Mouse (Mus musculus) heart, adult 18-20 months (tissue): ENCODE data around the gene Alkbh2. TPM values are rescaled to one million over a fixed set of nuclear protein-coding genes. Genes with fewer than 3 reads are reported as not detected.

ENCODE experiments used
- DNase-seq, 2 experiments: peaks; one replicate each; pipeline ENCODE4 v3.0.0; 2021 to 2022; ENCODE audit warnings: mixed read lengths in 1 of 2
- total RNA-seq, 2 experiments: library from RNA; stranded (reverse); gene quantifications; 2 replicates each; pipeline ENCODE4 v1.2.3; 2021

Alkbh2 gene
- total RNA-seq, 2 experiments from 2014 or later, result 1.3 to 1.5 TPM

DNA sequence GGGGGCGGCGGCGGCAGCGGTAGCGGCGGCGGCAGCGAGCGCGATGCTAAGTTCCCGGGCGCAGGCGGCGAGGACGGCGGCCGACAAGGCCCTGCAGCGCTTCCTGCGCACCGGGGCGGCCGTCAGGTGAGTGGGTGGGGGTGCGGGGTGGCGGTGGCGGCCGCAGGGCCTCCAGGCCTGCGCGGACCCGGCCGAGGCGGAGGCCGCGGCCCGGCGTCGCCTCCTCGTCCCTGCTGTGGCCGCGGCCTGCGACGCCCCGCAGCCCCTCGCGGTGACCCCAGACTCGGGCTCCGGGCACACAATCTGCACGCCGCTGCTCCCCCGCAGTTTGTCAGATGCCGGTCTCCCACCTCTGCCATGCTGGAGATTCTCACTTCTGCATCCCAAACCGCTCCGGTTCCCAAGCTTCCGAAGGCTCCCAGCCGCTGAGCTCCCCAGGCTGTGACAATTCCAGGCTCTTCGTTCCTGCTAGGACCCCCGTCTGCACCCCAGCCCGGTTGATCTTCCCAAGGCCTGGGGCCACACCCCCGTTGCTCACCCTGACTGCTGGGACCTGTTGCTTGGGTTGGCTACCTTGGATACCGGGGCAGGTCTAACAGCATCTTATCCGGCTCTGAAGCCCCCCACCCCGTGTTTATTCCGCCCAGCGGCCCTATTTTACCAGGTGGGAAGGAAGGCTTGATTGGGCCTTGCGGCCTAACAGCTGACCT is 27.5 kb downstream of the Alkbh2 start:
- no peak for DNase-seq

DNA sequence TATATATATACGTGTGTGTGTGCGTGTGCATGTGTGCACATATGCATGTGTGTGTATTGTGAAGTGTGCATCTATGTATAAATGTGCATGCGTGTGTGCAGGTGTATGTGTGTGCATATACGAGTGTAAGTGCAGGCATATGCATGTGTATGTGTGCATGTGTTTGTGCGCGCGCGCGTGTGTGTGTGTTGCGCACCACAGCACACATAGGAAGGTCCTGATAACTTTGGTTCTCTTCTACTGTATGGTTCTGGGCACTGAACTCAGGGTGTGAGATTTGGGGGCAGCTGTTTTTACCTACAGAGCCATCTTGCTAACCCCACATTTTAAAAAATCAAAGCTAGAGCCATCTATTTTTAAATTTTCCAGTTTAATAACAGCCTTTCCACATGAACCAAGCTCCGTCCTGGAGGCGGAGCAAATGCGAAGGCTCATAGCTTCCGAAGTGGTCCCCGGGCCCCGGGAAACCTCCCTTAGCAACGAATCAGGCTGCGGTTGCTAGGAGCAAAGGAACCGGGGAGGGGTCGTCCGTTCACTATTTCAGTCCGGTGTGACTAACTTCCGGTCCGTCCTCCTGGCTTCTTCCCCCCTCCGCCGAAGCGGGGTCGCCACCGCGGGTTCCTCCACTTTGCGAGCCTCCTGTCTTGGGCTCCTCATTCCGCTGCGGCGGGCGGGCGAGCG is 28.2 kb downstream of the Alkbh2 start:
- DNase-seq, result peak; percentile 92 to 94

DNA sequence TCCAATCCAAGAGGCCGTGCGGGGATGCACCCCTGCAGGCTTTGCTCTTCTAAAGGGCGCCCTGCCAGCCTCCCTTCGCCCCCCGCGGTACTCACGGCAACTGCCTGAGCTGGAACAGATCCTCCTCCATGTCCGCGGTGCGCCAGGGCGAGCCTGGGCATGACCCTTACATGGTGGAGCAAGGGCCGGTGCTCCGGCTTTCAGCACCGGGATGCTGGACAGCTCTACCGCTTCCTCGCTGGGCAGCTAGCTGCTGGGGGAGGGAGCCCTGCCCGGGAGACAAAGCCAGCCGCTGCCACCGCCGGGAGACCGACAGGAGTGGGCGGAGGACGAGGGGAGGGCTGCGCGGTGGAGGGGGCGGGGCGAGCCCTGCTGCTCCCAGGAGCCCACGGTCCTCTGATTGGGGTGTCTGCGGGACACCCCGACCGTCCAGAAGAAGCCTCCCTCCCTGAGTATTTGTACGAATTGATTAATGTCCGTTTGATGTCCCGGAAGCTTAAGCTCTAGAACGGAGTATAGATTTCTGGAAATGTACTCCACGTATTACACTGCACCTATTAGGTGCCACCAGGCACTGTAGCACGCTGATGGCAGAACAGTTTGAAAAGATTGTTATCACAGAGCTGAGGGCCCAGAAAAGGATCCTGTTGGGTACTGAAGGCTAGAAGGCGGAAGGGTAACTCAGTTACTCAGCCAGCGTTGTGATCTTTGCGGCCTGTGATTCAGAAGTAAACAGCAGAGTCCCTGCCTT is 36.8 kb downstream of the Alkbh2 start, which contains the start of gene Svop:
Gene Svop, minus strand, starts transcription at position 514 of the 751 bp plus-strand sequence.
- DNase-seq, result peak; percentile 51 to 68

DNA sequence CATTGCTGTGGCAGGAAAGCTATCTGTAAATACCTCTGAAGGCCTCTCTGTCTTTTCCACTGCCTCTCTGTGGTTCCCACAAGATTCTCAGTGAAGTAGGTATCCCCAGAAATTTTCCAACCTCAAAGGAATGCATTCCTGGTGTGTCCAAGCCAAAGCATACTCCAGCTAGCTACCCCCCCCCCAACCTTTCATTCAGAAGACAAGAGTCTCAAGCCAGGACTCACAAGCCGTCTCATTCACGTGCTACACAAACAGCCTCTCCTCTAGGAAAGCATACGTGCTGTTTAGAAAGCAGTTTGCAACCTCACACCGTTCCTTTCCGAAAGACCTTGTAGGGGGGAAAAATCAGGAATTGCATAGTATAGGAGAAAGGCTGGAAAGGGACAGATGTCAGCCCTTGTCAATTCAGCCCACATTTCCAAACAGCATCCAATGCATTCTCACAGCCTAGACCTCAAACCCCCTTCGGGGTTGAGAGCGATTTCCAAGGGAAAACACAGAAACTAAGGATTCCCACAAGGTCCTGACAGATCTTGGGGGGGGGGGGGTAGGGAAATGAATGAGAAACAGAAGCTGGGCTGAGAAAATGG is 37.5 kb downstream of the Alkbh2 start:
- DNase-seq, result no peak

DNA sequence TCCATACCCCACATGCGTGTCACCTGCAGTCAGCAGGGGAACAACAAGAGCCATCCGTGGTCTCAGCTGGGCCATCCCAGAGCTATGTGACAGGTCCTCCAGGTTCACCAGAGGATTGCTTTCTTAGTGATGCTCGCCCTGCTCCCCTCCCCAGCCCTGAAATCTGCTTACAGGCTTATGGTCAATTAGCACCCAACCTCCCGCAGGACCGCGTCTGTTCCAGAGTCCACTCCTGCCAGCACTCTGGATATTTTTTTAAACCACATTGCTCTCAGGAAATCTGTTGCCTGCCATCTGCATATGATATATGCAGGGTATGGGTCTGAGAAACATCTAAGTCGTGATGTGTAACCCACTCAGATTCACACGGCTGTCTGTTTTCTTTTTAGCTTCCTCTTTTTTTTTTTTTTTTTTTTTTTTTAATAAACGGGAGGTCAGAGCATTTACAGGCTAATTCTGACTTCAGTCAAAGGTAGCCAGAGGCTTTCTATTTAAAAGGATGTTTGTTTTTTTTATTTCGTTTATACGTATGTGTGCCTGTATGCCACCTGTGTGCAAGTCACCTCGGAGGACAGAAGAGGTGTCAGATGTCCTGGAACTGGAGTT is 40.0 kb downstream of the Alkbh2 start:
- DNase-seq, result no peak

DNA sequence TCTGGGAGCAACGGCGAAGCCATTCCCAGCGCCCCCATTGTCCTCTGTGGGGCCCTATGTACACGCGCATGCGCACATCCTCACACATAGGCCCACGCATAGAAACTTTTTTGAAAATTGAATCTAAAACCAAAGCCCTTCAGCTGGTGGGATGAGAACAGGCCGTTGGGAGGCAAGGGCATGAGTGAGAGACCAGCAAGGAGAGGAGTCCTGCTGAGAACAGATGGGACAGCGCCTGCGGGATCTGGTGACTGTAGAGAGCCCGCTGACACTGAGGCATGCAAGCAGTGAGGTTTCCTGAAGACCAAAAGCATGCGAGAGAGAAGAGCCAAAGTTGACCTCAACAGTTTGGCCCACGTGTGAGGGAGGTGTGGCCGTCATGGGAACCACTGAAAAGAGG is 42.5 kb downstream of the Alkbh2 start:
- DNase-seq, result no peak

DNA sequence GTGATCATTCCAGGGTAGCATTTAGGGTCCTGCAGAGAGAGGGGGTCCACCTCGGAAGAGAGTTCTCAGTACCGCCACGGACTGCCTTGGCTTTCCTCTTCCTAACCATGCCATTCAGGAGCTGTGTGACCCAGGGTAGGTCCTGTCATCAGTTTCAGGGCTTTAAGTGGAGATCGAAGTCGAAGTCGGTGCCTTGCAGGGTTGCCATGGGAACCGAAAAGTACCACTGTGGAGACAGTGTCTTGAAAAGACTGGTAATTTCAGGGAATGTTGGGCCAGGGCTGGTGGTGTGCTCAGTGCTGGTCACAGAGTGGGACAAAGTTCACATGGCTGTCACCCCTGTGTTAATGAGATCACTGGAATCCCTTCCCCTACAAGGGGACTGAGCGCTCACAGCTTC is 51.0 kb downstream of the Alkbh2 start:
- DNase-seq, result no peak

Other genes starting within 250 kb of the Alkbh2 start
- gene Coro1c, start 219.5 kb downstream of the Alkbh2 start, total RNA-seq, result 10 to 100 TPM; 30.3 to 33.1 TPM
- 10 to 100 TPM; 13.5 to 13.6 TPM for gene Ssh1, start 134.3 kb downstream of the Alkbh2 start, total RNA-seq
- not detected for gene Dao, start 124.5 kb downstream of the Alkbh2 start, total RNA-seq
- 10 to 100 TPM; 10.4 to 11.6 TPM for gene Usp30, start 62.8 kb downstream of the Alkbh2 start, total RNA-seq
- gene Svop, start 36.6 kb downstream of the Alkbh2 start, total RNA-seq, result not detected
- 10 to 100 TPM; 24.8 to 26.0 TPM for gene Ung, start 2.2 kb upstream of the Alkbh2 start, total RNA-seq
- 100 to 1,000 TPM; 238 to 247 TPM for gene Acacb, start 18.3 kb upstream of the Alkbh2 start, total RNA-seq
- gene Foxn4, start 145.6 kb upstream of the Alkbh2 start, total RNA-seq, result not detected
- under 1 TPM; 0.27 to 0.85 TPM for gene Myo1h, start 160.9 kb upstream of the Alkbh2 start, total RNA-seq